Mouse (Mus musculus): Measurements from ENCODE around the gene Rnf144b.

The Rnf144b gene

DNA sequence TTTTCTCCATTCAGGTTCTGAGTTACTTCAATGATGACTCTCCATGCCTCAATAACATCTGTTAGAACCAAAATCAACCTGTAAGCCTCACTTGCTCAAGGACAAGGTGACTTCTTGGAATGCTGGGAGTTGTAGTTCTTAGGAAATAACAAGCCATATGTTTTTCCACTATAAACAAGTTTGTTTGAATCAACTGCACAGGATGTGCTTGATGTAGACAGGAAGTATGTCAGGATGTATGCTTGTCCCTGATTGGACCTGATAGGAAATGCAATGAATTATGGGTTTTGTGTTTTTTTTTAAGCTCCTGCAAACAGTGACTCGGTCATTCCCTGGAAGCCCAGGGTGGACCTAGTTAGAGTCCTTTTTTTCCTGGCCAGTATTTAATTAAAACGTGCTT is 139.5 kb downstream of the Rnf144b start:
- no peak for DNase-seq (ENCODE audit: low read depth, low spot score)

DNA sequence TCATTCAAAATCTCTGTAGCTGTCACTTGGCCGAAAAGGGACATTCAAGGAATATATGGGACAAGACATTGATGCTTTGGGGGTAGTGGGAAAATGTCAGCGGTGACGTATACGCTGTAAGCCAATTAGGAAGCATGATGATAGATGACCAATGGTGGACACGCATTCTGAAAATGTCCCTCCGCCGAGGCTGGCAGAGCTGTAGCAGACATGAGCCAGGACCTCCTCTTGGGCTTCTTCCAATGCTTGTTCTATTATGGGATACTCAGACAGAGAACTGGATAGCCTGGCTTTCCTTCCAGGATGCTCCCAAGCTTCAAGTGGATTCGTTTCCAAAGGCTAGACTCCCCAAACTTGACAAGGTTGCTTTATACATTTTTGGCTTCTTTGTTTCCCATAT is 141.9 kb downstream of the Rnf144b start:
- no peak for DNase-seq (ENCODE audit: low read depth, low spot score)

DNA sequence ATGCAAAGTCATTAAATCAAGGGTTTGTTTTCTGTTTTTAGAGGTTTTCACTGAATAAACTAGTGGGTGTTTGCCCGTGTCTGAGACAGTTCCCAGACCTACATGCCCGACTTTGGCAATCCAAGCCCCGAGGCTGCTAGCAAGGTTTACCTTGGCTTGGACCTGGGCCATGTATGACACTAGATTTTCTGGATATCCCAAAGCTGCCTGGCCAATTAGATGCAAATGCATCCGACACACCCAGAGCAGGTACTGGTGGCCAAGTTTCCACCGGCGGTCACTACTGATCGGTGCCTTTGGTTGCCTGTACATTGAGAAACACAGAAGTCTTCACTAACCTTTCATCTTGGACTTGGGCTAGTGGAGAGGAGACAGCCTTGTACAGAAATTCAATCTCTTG is 144.0 kb downstream of the Rnf144b start:
- DNase-seq (ENCODE audit: low read depth, low spot score): no peak

DNA sequence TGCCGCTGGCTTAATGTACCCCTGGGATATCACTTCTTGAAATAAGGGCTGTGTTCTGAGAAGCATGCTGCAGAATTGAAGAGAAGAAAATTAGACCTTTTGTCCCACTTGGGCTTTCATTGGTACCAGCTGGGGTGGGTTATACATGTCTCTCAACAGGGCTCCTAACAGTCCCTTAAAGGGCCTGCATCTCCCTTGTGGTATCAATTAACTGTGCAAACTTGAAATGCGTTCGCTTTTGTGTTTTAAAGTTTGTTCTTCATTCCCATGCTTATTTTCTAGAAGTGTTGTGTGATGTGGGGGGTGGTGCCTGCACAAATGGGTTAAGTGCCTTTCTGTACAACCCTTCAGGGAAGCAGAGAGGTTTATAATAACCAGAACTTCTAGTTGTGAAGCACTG is 145.8 kb downstream of the Rnf144b start:
- no peak for DNase-seq (ENCODE audit: low read depth, low spot score)

DNA sequence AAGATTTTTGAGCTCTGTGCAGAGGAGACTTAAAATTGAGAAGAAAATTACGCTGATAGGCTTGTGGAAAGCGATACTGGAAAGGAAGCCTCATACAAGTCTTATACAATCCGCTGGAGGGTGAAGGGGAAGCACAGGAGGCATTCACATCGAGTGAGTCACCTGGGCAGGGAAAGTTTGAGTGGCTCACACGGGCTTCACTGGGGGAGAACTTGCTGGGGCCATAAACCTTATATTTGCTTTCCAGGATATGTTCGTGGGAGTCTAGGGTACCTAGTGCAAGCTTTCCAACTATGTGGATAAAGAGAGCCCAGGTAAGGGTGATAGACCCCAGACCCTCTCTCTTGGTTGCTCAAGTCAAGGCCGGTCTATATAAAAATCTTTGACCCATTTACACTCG is 150.5 kb downstream of the Rnf144b start:
- no peak for DNase-seq (ENCODE audit: low read depth, low spot score)

DNA sequence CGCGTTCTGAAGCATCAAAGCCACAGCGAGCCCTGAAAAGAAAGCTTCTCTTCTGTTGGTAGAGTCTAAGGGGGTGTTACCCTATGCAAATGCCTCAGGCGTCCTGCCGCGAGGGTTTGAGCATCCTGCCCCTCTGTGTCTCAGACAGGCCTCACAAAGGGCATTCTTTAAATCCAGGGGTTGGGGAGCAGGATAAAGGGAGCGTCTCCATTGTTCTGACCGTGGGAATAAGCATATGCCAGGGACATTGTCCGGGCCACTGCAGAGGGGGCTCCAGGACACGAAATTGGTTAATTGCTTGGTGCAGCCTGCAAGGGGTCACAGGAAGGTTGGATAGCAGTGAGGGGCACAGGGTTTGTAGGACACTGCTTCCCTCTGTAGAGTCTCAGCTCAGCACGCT is 151.0 kb downstream of the Rnf144b start:
- no peak for DNase-seq (ENCODE audit: low read depth, low spot score)

DNA sequence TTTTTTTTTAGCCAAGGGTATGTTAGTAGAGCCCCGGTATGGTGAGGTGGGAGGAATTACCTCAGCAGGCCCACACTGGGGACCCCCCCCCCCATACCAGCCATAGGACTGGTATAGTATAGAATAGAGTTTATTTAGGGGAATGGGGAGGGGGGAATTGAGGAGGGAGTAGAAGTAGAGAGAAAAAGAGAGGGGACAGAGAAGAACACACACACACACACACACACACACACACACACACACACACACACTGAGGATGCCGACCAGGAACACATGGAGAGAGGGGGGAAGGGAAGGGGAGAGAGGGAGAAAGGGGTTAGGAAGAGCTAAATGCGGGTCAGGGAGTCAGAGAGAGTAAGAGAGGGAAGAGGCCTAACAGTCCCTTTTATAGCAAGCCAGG is 151.7 kb downstream of the Rnf144b start:
- DNase-seq (ENCODE audit: low read depth, low spot score): no peak

DNA sequence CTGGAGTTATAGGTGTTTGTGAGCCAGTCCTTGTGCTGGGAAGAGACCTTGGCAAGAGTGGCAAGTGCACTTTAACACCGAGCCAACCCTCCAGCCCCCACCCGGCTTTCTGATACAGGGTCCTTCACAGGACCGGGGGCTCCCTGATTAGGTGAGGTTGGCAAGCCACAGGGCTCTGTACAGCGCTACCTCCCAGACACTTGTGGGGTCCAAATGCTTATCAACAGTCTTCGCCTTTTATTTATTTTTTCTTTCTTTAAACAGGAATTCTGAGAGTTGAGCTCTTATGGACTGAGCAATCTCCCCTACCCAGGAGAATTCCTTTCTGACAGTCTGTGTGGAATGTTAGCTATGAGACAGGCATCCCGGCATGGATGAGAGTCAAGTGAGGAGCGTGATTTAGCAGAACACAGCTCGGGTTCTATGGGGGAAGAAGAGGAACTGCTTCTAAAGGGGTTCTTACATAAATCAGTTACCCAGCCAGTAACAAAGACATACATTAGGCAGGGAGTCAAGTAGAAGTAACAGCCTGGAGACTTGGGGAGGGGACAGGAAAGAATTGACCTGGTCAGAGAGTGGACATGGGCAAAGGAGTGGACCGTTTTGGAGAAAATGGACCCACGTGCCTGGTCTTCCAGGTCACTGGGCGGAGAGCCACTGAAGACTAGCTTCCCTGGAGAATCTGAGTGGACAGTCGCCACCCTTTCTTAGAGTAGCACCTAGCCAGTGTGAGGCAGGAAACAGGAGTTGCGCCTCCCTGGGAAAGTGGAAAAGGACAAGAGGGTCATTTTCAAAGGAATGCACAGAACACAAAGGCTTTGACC is 154.8 kb downstream of the Rnf144b start:
- DNase-seq (ENCODE audit: low read depth, low spot score): no peak

DNA sequence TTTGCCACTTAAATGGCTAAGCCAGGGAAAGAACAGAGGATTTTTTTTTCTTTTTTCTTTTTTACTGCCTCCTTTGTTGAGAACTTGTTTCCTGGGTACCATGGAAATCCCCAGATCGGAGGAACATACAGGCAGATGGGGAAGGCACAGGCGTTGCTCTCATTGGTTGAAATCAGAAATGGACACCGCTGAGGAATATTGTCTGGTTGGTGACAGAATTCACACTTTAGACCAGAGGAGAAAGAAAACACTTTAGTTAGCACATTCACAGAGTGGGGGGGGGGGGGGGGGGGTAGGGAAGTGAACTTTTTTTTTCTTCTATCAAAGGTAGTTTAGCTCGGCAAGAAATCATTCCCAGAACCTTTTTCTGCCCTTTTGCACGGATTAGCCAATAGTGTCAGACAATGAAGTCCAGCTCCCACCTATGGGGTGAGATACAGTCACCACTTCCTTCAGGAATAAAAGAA is 155.4 kb downstream of the Rnf144b start:
- DNase-seq (ENCODE audit: low read depth, low spot score): no peak

DNA sequence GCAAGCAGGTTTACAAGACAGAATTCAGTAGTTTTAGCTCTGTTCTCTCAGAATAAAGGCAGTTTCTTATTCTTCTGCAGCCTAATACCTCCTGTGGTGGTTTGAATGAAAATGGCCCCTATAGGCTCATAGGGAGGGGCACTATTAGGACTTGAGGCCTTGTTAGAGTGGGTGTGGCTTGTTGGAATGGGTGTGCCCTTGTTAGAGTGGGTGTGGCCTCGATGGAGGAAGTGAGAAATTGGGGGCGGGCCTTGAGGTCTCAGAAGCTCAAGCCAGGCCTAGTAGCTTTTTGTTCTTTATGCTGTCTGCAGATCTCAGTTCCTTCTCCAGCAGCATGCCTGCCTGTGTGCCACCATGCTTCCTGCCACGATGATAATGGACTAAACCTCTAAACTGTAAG is 159.8 kb downstream of the Rnf144b start:
- peak; percentile 4 for DNase-seq (ENCODE audit: low read depth, low spot score)

DNA sequence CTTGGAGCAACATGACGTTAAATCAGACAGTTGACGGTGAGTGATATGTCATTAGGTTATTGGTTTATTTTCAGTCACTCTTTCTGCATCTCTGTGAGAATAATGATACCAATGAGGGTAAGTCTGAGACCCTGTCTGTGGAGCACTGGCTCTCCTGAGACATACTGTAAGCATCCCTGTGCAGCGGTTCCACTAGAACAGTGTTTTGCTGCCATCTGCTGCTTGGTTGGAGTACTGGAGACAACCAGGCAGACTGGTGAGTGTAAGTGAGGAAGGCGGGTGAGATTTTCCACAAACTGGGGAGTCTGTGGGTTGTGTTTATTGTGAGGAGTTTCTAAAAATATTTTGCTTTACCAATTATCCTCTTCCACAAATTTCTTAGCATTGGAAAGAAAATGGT is 166.0 kb downstream of the Rnf144b start:
- DNase-seq (ENCODE audit: low read depth, low spot score): peak; percentile 52

DNA sequence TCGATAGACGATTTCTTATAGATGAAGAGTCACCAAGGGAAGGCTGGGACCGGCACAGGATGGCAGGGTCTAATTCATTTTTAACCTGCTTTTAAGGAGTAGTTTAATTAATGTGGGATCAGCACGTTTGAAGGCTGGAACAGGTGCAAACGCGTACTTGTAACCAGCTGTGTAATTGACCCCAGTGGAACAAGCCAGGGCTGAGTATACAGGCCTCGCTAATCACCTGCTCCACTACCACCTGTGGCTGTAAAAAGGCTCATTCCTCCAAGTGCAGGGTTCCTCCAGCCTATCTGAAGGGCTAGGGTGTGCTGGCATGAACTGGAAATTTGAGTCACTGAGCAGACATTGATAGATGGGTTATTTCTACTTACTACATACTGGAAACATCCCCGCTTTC is 174.0 kb downstream of the Rnf144b start:
- no peak for DNase-seq (ENCODE audit: low read depth, low spot score)

Data from A20 (cell line).